Mouse (Mus musculus): Measurements from ENCODE around the gene Gba. TPM values are rescaled to one million over a fixed set of nuclear protein-coding genes. Genes with fewer than 3 reads are reported as not detected.

The Gba gene
- total RNA-seq, 2 experiments from 2014 or later, result 57.3 to 59.9 TPM

GRCm38 (mm10) chr3:89237682-89238081 is 35.0 kb downstream of the Gba start:
- no peak for DNase-seq (ENCODE audit: low spot score in 2 of 2)

GRCm38 (mm10) chr3:89238494-89238893 is 35.8 kb downstream of the Gba start:
- no peak for DNase-seq (ENCODE audit: low spot score in 2 of 2)

- peak in 1 of 2 experiments; percentile 55 for DNase-seq (ENCODE audit: low spot score in 2 of 2)
Measured at GRCm38 (mm10) chr3:89242331-89242895, 39.7 kb downstream of the Gba start.

DNA sequence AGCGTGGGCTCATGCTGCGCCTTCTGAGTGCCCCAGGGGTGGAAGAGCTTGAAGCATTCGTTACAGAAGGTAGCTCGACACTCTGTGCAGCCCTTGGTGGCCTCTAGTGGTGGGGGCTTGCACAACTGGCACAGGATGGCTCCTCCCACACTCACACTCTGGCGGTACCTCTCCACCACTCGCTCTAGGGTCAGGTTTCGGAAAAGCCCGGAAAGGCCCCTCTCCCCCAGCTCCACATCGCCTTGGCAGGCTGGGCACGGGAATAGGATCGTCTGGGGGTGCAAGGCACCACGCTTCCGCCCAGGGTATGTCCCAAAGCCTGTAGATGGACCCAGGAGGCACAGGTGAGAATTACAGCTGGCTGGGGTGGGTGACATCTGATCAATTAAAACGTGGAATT is 40.9 kb downstream of the Gba start:
- DNase-seq (ENCODE audit: low spot score in 2 of 2), result no peak

DNA sequence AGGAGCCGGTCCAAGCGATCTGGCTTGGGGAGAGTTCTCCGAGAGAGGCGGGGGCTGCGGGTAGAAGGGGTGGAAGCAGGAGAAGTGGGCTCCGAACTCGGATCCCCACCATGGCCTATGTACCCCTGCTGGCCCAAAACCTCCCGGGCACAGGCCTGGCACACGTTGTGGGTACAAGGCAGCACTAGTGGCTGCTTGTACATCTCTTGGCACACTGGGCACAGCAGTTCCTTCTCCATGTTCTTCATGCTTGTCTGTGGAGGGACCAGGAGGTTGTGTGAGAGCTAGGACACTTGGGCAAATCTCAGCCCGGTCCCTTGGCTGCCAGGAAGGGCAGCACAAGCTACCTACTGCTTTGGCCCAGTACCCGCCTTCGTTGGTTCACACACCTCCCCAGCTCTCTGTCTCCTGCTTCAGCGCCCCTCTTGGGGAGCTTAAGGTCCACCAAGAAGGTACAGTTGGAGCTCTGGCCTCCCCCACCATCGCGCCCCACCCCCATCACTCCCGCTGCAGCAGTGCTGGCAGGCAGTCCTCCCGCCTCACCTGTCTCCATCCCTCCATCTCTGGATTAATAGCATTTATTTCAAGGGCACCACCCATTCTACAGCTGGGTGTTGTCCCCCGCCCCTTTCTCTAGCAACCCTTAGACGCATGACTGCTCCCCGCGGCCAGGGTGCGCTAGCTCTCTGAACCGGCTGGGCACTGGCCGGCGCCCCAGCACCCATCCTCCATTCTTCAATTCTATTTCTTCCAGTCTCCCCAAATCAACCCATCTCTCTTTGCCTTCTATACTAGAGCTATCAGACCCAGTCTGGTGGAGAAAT is 41.6 kb downstream of the Gba start:
- no peak for DNase-seq (ENCODE audit: low spot score in 2 of 2)

- DNase-seq (ENCODE audit: low spot score in 2 of 2), result peak in 1 of 2 experiments; percentile 80
Measured at GRCm38 (mm10) chr3:89244982-89245687, 42.4 kb downstream of the Gba start.

DNA sequence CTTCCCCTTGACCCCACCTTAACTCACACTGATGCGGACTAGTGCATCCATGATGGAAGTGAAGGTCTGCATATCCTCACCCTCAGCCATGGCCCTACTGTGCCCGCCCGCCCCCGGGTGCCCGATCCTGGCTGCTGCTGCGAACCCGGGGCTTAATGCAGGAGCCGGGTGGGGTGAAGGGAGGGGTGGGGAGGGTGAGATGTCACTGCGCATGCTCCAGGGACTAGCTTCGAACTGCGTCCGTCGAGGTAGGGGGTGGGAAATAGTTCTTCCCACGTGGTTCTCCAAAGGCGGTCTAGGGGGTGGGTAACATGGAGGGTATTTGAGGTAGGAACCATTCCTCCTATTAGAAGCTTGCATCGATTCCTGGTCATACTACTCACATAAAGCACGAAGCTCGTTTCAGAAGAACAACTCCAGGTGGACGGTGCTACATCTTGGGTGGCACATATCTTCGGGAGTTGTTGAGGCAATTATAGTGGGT is 43.0 kb downstream of the Gba start, which contains the start of gene Krtcap2:
Gene Krtcap2 (plus strand): TSS at position 279 of the 484 bp plus-strand sequence.
- peak; percentile 75 to 85 for DNase-seq (ENCODE audit: low spot score in 2 of 2)

DNA sequence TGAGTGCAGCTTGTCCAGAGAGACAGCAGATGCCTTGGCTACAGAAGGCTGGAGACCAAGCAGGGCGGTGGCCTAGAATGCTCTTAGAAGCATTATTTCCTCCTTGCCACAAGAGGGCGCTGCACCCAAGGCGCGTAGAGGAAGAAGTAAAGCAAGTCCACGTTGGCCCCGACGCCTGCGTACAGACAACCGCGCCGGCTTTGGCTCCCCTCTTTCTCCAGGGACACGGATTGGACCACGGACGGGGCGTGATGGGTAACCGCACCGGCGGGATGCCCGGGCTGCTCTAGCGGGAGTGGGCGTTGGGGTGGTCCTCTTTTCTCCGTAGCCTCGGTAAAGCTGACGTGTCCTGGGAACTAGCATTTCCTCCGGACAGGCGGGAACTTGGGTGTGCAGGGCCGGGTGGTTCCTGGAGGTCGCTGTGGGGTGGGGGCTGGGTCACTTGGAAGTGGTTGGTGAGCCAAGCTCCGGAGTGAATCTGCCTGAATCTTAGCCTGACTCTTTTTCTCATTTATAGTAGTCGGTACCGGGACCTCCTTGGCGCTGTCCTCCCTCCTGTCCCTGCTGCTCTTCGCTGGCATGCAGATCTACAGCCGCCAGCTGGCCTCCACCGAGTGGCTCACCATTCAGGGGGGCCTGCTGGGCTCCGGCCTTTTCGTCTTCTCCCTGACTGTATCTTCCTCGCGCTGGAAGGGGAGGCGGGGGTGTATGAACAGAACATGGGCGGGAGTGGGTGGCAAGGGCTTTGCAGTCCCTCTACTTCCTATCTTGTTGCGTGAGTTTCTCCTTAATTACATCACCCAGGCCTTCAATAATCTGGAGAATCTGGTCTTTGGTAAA is 43.8 kb downstream of the Gba start, which contains the start of gene Trim46:
Gene Trim46 (minus strand): TSS at position 49 of the 840 bp plus-strand sequence.
- DNase-seq (ENCODE audit: low spot score in 2 of 2), result peak; percentile 88 to 93

GRCm38 (mm10) chr3:89247466-89247865 is 44.7 kb downstream of the Gba start:
- no peak for DNase-seq (ENCODE audit: low spot score in 2 of 2)

DNA sequence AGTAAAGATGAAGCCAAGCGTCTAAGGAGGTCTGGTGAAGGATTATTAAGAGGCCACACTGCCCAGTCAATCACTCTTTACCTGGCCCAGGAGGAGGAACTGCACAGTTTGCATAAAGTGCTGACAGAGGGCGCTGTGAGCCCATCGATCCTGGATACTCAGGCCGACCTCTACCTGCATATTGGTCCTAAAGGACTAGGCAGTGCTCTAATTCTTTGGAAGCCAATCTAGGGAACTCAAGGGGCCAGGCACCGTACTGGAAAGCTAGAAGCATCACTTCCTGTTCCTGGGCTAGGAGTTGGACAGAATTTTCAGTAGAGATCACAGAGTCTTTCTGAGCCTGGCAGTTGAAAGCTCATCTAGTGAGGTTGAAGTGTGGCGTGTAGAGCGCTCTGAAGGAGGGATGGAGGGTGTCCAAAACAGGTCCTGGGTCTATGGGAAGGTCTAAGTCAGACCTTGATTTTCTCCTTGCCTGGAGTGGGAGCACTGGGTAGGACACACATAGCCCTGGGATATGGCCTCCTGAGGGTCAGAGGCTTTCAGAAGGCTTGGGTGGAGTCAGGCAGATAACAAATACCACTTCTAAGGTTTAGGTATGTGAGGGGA is 47.8 kb downstream of the Gba start:
- peak in 1 of 2 experiments; percentile 66 for DNase-seq (ENCODE audit: low spot score in 2 of 2)

GRCm38 (mm10) chr3:89251365-89251895 is 48.7 kb downstream of the Gba start:
- no peak for DNase-seq (ENCODE audit: low spot score in 2 of 2)

DNA sequence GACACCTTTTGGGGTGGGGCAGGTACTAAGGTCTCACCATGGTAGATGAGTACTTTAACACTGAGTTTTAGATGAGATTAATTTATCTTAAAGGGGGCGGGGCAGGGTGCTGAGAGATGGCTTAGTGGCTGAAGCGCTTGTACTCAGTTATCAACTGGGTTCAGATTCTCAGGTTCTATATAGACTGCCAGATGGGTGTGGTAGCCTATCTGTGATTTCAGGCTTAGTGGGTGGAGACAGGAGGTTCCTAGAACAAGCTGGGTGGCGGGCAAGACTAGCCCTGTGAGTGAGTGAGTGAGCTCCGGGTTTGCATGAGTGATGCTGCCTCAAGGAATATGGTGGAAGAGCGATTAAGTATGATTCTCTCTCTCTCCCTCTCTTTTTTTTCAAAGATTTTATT is 52.3 kb downstream of the Gba start:
- no peak for DNase-seq (ENCODE audit: low spot score in 2 of 2)

DNA sequence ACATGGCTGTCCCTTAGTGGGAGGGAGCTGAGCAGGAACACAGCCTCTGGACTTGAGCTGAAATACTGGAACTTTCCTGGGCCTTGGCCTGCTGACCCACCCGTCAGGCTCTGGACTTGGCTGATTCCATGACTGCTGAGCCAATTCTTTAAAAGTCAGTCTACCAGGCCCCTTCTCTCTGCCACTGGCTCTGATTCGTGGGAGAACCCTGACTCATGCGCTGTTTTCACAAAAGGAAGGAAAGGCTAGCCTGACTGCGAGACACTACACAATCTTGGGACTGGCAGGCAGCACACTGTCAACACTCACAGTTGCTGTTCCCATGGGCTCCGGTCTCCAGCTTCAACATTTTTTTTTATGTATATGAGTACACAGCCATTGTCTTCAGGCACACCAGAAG is 53.4 kb downstream of the Gba start:
- DNase-seq (ENCODE audit: low spot score in 2 of 2), result no peak

Small RNA genes lying within 50 kb of the gene (microRNA-seq; reads per million reads assigned to microRNA genes)
- 6,114 to 6,663 reads per million in 2 experiments for gene Mir92b

Other genes starting within 250 kb of the Gba start
- gene Rusc1, start 109.6 kb upstream of the Gba start, total RNA-seq (2021), result 100 to 1,000 TPM; 128 to 134 TPM
- gene Gm43738, start 101.8 kb upstream of the Gba start, total RNA-seq (2021), result not detected
- 10 to 100 TPM; 83.7 to 91.9 TPM for gene Fdps, start 101.0 kb upstream of the Gba start, total RNA-seq (2021)
- gene Pklr, start 66.8 kb upstream of the Gba start, total RNA-seq (2021), result under 1 TPM in 1 of 2 experiments, not detected in 1; 0.15 TPM
- 10 to 100 TPM in 1 of 2 experiments, 1 to 10 TPM in 1; 9.6 to 13.1 TPM for gene Hcn3, start 42.7 kb upstream of the Gba start, total RNA-seq (2021)
- gene Clk2, start 38.1 kb upstream of the Gba start, total RNA-seq (2021), result 10 to 100 TPM; 42.3 to 43.5 TPM
- gene Scamp3, start 25.5 kb upstream of the Gba start, total RNA-seq (2021), result 10 to 100 TPM; 68.5 to 69.8 TPM
- gene Fam189b, start 19.8 kb upstream of the Gba start, total RNA-seq (2021), result 10 to 100 TPM; 49.0 to 59.9 TPM
- 10 to 100 TPM; 30.5 to 30.7 TPM for gene Thbs3, start 12.3 kb downstream of the Gba start, total RNA-seq (2021)
- 10 to 100 TPM; 84.9 to 91.6 TPM for gene Mtx1, start 24.2 kb downstream of the Gba start, total RNA-seq (2021)
- under 1 TPM; 0.71 to 0.84 TPM for gene Muc1, start 26.1 kb downstream of the Gba start, total RNA-seq (2021)
- 10 to 100 TPM; 78.0 to 81.3 TPM for gene Krtcap2, start 43.0 kb downstream of the Gba start, total RNA-seq (2021)
- gene Trim46, start 43.4 kb downstream of the Gba start, total RNA-seq (2021), result 10 to 100 TPM; 83.1 to 86.0 TPM
- 10 to 100 TPM; 64.2 to 66.9 TPM for gene Dpm3, start 56.4 kb downstream of the Gba start, total RNA-seq (2021)
- 10 to 100 TPM; 43.7 to 52.2 TPM for gene Slc50a1, start 67.6 kb downstream of the Gba start, total RNA-seq (2021)
- gene Efna1, start 78.2 kb downstream of the Gba start, total RNA-seq (2021), result 10 to 100 TPM in 1 of 2 experiments, 1 to 10 TPM in 1; 8.4 to 11.4 TPM
- gene Efna3, start 120.0 kb downstream of the Gba start, total RNA-seq (2021), result 10 to 100 TPM; 78.2 to 80.1 TPM
- gene Efna4, start 135.1 kb downstream of the Gba start, total RNA-seq (2021), result under 1 TPM; 0.53 to 0.77 TPM
- gene Adam15, start 147.1 kb downstream of the Gba start, total RNA-seq (2021), result 100 to 1,000 TPM; 120 to 126 TPM
- under 1 TPM; 0.22 to 0.41 TPM for gene Dcst2, start 159.0 kb downstream of the Gba start, total RNA-seq (2021)
- gene Dcst1, start 162.3 kb downstream of the Gba start, total RNA-seq (2021), result not detected
- 10 to 100 TPM; 12.1 to 16.8 TPM for gene Zbtb7b, start 191.8 kb downstream of the Gba start, total RNA-seq (2021)
- gene Lenep, start 199.9 kb downstream of the Gba start, total RNA-seq (2021), result 1 to 10 TPM; 2.5 to 4.4 TPM
- 10 to 100 TPM; 39.8 to 39.9 TPM for gene Flad1, start 208.9 kb downstream of the Gba start, total RNA-seq (2021)
- gene Cks1b, start 215.5 kb downstream of the Gba start, total RNA-seq (2021), result 1 to 10 TPM; 2.3 to 2.4 TPM
- 10 to 100 TPM; 11.5 to 12.8 TPM for gene Shc1, start 215.5 kb downstream of the Gba start, total RNA-seq (2021)
- gene Pygo2, start 227.3 kb downstream of the Gba start, total RNA-seq (2021), result 10 to 100 TPM; 60.4 to 64.9 TPM
- 10 to 100 TPM; 37.7 to 41.2 TPM for gene Pbxip1, start 233.8 kb downstream of the Gba start, total RNA-seq (2021)

All from layer of hippocampus, adult 18-20 months (tissue).